Mouse (Mus musculus) heart, embryonic 14.5 days (tissue): ENCODE measurements around the gene Retreg1. TPM values are rescaled to one million over a fixed set of nuclear protein-coding genes. Genes with fewer than 3 reads are reported as not detected.
A peak's percentile ranks its signal among the peaks of the same experiment; 100 is the strongest.

Experiments
- ATAC-seq: fragments of 200-750 bp; cut with Nextera tagmentation; 2 replicates; pipeline ENCODE4 v1.8.0; 2017; ENCODE audit warnings: low read depth, moderate TSS enrichment; ENCODE audit not compliant: insufficient number of reproducible peaks, insufficient read depth, low FRiP score
- H3K27ac ChIP-seq, 2 experiments: fragments of 200-500 bp in 1 of 2; fragments of 300-500 bp in 1 of 2; sonication (generic) in 1 of 2; replicated peaks in 1 of 2; 2 replicates each; pipeline ENCODE4 v1.5.1; 2012 to 2014; ENCODE audit warnings: low read depth in 2 of 2, low read length in 2 of 2, control low read depth in 1 of 2, mild to moderate bottlenecking in 1 of 2, mixed read lengths in 1 of 2; ENCODE audit not compliant: control insufficient read depth in 1 of 2, insufficient read depth in 1 of 2
- H3K27me3 ChIP-seq: fragments of 300-500 bp; sonication (generic); 2 replicates; pipeline ENCODE4 v1.6.1; 2014; ENCODE audit warnings: mild to moderate bottlenecking, low read length, control low read depth; ENCODE audit not compliant: control insufficient read depth, insufficient read depth
- H3K36me3 ChIP-seq: fragments of 300-500 bp; sonication (generic); 2 replicates; pipeline ENCODE4 v1.6.1; 2014; ENCODE audit warnings: mild to moderate bottlenecking, control low read depth, low read length, mixed read lengths; ENCODE audit not compliant: control insufficient read depth, insufficient read depth
- H3K4me1 ChIP-seq, 2 experiments: fragments of 200-500 bp in 1 of 2; fragments of 300-500 bp in 1 of 2; sonication (generic) in 1 of 2; 2 replicates each; pipeline ENCODE4 v1.6.1; 2012 to 2014; ENCODE audit warnings: low read length in 2 of 2, control low read depth in 1 of 2, mixed read lengths in 1 of 2; ENCODE audit not compliant: control insufficient read depth in 2 of 2, insufficient read depth in 2 of 2
- H3K4me2 ChIP-seq: fragments of 300-500 bp; sonication (generic); 2 replicates; pipeline ENCODE4 v1.6.1; 2014; ENCODE audit warnings: mild to moderate bottlenecking, low read length
- H3K4me3 ChIP-seq, 2 experiments: fragments of 200-500 bp in 1 of 2; fragments of 300-500 bp in 1 of 2; sonication (generic) in 1 of 2; 2 replicates each; pipeline ENCODE4 v1.5.1; 2012 to 2014; ENCODE audit warnings: low read length in 2 of 2, mild to moderate bottlenecking in 2 of 2, control low read depth in 1 of 2, low read depth in 1 of 2, moderate library complexity in 1 of 2; ENCODE audit not compliant: control insufficient read depth in 1 of 2, insufficient read depth in 1 of 2
- H3K9ac ChIP-seq: fragments of 300-500 bp; sonication (generic); 2 replicates; pipeline ENCODE4 v1.6.1; 2014; ENCODE audit warnings: mild to moderate bottlenecking, low read length
- H3K9me3 ChIP-seq: fragments of 300-500 bp; sonication (generic); 2 replicates; pipeline ENCODE4 v1.6.1; 2016; ENCODE audit warnings: low read length, control low read depth; ENCODE audit not compliant: control insufficient read depth
- WGBS: fragments of 180-500 bp; shearing (Covaris S2); extraction: QIAGEN DNeasy Blood & Tissue Kit; methylation state at CpG from one replicate; pipeline ENCODE4 v1.1.7; 2014; 5-methylcytosine and 5-hydroxymethylcytosine counted together
- polyA plus RNA-seq: library from polyadenylated mRNA; unstranded; fragments of >200 nt; fragmentation: Nextera tagmentation; extraction: Ambion mirVana; gene quantifications from 2 replicates; pipeline ENCODE4 v1.2.1, GENCODE M21; 2014

The Retreg1 gene
- polyA plus RNA-seq, 1 experiment from 2014 or later: 76.8 TPM

DNA sequence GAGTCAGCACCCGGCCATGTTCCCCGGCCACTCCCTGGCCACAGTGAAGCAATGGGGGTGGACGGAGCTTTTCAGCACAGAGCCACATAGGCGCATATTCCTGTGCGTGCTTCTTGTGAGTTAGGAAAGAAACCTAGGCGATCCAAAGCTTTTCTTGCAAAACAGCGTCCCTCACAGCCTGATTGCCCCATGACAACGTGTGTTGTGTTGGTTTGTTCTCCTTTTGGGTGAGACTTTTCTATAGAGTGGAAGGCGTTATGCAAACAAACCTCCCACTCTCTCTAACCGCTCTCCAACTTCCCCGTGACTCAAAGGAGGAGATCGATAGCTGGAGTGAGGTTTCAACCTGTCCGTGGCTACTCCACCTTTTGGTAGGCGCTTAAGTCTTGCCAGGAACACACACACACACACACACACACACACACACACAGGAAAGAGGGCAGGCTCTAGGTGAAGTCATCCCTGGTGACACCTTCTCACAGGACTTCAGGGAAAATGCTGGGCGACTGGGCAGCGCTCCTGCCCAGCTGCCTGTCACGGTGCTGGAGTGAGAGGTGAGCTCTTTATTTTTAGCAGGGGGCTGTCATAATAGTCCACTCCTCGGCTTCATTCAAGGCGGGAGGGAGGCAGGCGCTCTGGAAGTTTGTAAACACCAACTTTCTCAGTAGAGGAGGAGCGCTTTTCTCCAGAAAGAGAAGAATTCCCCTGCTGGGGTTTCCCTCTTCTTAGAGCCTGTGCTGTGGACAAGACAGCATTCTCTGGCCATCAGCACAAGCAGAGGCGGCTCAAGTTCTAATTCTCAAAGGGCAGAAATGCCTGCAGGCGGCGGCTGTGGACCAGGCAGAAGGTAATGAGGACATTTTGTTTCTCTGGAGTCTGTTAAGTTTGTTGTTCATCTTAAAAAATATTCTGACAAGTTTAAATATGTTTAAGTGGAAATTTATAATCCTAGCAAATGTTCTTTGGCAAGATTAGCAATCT is 97.7 kb downstream of the Retreg1 start:
- 15% methylated on average over 24 of the region's 24 CpGs for WGBS
- peak overlapping the region; percentile 46 to 66 for H3K4me3 ChIP-seq
- H3K9ac ChIP-seq: peak overlapping the region; percentile 77
- no peaks in the 10 kb centered on the region for H3K27me3 ChIP-seq
- peak overlapping the region; percentile 78 to 90 for H3K27ac ChIP-seq
- peaks cover 8 to 9% of the 10 kb centered on the region in 2 experiments; a peak in 3 of 4 replicates for H3K4me1 ChIP-seq
- H3K9me3 ChIP-seq: no peaks in the 10 kb centered on the region
- peak; percentile 77 for ATAC-seq
- H3K36me3 ChIP-seq: no peaks in the 10 kb centered on the region
- peak overlapping the region; percentile 62 for H3K4me2 ChIP-seq

DNA sequence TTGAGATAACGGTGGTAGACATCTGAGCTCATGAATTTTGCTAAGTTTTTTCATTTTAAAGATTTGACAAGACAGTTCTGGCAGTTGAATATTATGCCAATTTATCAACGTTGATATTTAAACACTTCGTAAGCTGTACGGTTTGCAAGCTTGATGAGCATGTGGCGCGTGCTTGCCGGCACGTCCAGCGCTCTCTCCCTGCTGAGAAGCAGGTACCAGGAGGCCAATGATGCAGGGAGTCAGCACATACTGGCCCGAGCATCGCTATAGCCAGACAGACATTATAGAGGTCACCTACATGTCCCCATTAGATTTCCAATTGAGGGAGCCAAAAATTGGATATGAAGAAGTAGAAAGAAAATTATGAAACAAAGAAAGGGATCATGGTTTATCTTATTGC is 98.5 kb downstream of the Retreg1 start:
- H3K36me3 ChIP-seq: no peaks in the 10 kb centered on the region
- peak overlapping the region; percentile 77 for H3K9ac ChIP-seq
- no peaks in the 10 kb centered on the region for H3K27me3 ChIP-seq
- H3K4me3 ChIP-seq: peak overlapping the region; percentile 46 to 69
- H3K4me2 ChIP-seq: peak overlapping the region; percentile 62
- peak overlapping the region; percentile 86 to 90 for H3K27ac ChIP-seq
- 43% methylated on average over 11 of the region's 11 CpGs for WGBS
- H3K9me3 ChIP-seq: no peaks in the 10 kb centered on the region
- no peak for ATAC-seq
- H3K4me1 ChIP-seq: peaks cover 8 to 9% of the 10 kb centered on the region in 2 experiments; a peak in 3 of 4 replicates

DNA sequence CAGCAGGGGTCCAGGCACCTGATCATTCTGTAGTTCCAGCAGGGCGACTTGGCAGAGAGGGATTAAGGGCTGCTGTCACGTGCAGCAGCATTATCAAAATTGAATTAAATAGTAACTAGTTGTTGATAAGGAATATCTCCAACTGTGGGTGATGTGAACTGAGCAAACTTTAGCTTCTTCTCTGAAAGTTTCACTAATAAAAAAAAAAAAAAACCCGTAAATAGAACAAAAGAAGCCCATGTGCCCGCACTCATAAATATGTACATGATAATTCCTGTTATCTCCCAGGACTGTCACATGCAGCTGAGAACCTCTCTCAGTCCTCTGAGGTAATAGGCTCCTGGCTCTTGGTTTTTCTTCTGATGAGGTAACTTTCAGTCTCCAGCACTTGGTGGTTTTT is 99.4 kb downstream of the Retreg1 start:
- Histone ChIP-seq H3K36me3 (no peaks in the 10 kb centered on the region), H3K4me2 (peak overlapping the region; percentile 62), H3K9me3 (no peaks in the 10 kb centered on the region), H3K4me1 (peaks cover 10 to 14% of the 10 kb centered on the region in 2 experiments; a peak in 3 of 4 replicates), H3K9ac (peak overlapping the region; percentile 77), H3K27ac (peak overlapping the region; percentile 66 to 90), H3K27me3 (no peaks in the 10 kb centered on the region), H3K4me3 (peak overlapping the region; percentile 41 to 46)
- 33% methylated on average over 4 of the region's 4 CpGs for WGBS
- no peak for ATAC-seq

DNA sequence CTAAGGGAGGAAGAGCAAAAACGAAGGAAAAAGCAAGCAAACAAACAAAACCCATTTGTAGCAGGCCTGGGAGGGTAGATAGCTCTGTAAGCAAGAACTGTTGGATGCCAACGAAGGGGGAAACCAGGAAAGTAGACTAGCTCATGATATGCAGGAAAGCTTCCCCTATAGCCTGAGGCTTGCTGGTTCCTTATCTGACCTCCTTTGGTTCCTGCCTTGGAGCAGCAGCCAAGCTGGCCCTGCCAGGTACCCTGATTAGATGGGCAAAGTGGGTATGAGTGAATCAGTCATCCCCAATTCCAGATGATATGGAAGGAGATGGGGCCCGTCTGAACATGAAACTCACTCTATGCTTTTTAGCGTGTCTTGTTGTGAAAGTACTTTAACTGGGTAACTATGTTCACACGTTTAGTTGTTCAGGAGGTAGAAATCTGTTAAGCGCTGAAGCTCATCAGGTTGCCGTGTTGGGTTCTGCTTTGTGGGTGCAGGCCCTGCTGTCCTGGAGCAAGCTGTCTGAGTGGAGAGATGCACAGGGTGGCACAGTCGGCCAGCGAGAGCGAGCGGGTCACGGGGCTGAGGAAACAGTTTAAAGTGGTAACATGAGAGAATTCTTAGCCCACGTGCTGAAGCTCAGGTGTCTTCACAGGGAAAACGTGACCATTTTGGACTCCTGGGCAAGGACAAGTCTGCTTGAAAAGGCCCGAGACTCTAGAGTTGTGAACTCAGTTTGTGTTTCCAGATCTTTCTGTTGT is 100.6 kb downstream of the Retreg1 start:
- Histone ChIP-seq H3K36me3 (no peaks in the 10 kb centered on the region), H3K4me1 (peaks cover 13 to 23% of the 10 kb centered on the region in 2 experiments; a peak in 3 of 4 replicates), H3K9ac (peak overlapping the region; percentile 77), H3K9me3 (no peaks in the 10 kb centered on the region), H3K4me3 (peak overlapping the region; percentile 30 to 46), H3K27ac (peak overlapping the region; percentile 66 to 90), H3K4me2 (peak overlapping the region; percentile 62), H3K27me3 (no peaks in the 10 kb centered on the region)
- ATAC-seq: no peak
- 67% methylated on average over 15 of the region's 15 CpGs for WGBS

DNA sequence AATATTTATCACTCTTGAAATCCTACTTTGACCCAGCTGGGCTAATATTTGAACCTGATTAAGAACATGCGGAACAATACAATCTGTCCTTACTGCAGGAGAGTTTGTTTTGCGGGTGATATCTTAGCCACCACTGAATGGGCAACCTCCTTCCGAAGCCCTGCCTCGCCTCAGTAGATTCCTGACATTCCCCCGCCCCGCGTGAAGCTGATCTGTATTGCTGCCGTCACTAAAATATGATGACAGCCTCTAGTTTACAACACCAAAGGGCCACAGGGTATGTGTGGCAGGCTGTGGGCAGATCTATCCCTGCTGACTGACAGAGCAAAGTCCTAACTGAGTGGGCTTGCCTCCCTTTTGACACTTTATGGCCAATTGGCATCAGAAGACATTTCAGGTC is 102.2 kb downstream of the Retreg1 start:
- peaks cover 17 to 24% of the 10 kb centered on the region in 2 experiments; a peak in 3 of 4 replicates for H3K4me1 ChIP-seq
- H3K4me2 ChIP-seq: peak overlapping the region; percentile 62
- H3K9ac ChIP-seq: no peak overlapping the region
- no peak overlapping the region for H3K4me3 ChIP-seq
- peak overlapping the region in 1 of 2 experiments; percentile 74; a peak in 2 of 4 replicates for H3K27ac ChIP-seq
- H3K9me3 ChIP-seq: no peaks in the 10 kb centered on the region
- peak; percentile 73; the same call in 1 of the 2 replicates for ATAC-seq
- H3K36me3 ChIP-seq: no peaks in the 10 kb centered on the region
- no peaks in the 10 kb centered on the region for H3K27me3 ChIP-seq
- WGBS: 17% methylated on average over 8 of the region's 8 CpGs

DNA sequence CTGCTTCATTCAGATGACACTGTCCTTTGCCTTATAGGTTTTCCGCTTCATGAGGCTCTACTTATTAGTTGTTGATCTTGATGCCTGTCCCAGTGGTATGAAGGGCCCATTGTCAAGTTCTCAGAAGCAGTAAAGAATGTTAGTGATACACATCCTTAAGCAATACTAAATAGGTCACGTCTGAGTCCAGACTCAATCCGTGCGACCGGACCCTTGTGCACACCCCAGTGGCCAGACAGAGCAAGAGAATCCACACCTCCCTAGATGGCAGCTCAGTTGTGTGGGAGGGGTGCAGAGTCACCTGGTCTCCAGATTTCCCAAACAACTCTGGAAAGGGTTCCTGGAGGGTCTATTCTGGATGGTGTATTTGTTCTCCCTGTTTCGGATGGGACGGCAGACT is 103.5 kb downstream of the Retreg1 start:
- Histone ChIP-seq H3K9ac (no peak overlapping the region), H3K9me3 (no peaks in the 10 kb centered on the region), H3K36me3 (no peaks in the 10 kb centered on the region), H3K27ac (no peak overlapping the region), H3K27me3 (no peaks in the 10 kb centered on the region), H3K4me2 (no peak overlapping the region), H3K4me3 (no peak overlapping the region), H3K4me1 (peaks cover 25 to 34% of the 10 kb centered on the region in 2 experiments)
- ATAC-seq: no peak
- WGBS: 85% methylated on average over 7 of the region's 7 CpGs

DNA sequence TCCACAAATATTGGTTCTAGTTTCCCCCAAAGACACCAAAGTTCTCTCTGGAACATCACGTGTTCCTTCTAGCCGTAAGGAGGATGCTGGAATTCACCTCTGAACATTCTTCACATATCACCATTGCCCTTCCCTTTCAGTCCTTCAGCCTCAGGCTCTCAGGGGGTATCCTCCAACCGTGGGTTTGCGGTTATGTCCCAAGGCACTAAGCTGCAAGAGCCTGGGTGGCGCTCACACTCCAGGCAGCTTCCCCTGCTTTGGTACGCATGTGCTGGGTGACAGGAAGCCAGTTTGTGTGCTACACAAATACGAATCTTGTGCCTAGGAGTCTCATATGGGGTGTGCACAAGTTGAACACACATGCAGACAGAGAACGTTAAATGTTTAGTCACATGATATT is 104.4 kb downstream of the Retreg1 start:
- Histone ChIP-seq H3K27me3 (no peaks in the 10 kb centered on the region), H3K9me3 (no peaks in the 10 kb centered on the region), H3K4me1 (peaks cover 25 to 34% of the 10 kb centered on the region in 2 experiments), H3K27ac (no peak overlapping the region), H3K4me2 (no peak overlapping the region), H3K36me3 (no peaks in the 10 kb centered on the region), H3K4me3 (no peak overlapping the region), H3K9ac (no peak overlapping the region)
- 77% methylated on average over 8 of the region's 8 CpGs for WGBS
- no peak for ATAC-seq
